Mouse (Mus musculus): Measurements from ENCODE around the gene Phospho1. TPM values are rescaled to one million over a fixed set of nuclear protein-coding genes. Genes with fewer than 3 reads are reported as not detected.

Phospho1 gene
- polyA plus RNA-seq, 1 experiment = not detected

- Histone ChIP-seq H3K4me1 (ENCODE audit: control insufficient read depth, insufficient read depth, low read length) (peaks cover 30% of the 10 kb centered on the region), H3K27ac (ENCODE audit: insufficient read depth, low read depth, low read length) (no peak overlapping the region), H3K4me3 (ENCODE audit: insufficient read depth, low read depth, low read length) (no peak overlapping the region)
- TF ChIP-seq POLR2A (IDR thresholded peaks at IDR 0.05; ENCODE audit: insufficient read depth, low read depth, low read length) (no peak), CTCF (IDR thresholded peaks at IDR 0.05; ENCODE audit: insufficient read depth, low read depth, low read length) (no peak)
- 19% methylated on average over 22 of the region's 22 CpGs for WGBS
Measured at GRCm38 (mm10) chr11:95834143-95834667, 9.9 kb downstream of the Phospho1 start.

- TF ChIP-seq CTCF (IDR thresholded peaks at IDR 0.05; ENCODE audit: insufficient read depth, low read depth, low read length) = no peak
- TF ChIP-seq POLR2A (IDR thresholded peaks at IDR 0.05; ENCODE audit: insufficient read depth, low read depth, low read length) = no peak
- WGBS = 51% methylated on average over 15 of the region's 15 CpGs
- Histone ChIP-seq H3K4me3 (ENCODE audit: insufficient read depth, low read depth, low read length) (no peak overlapping the region), H3K4me1 (ENCODE audit: control insufficient read depth, insufficient read depth, low read length) (peaks cover 30% of the 10 kb centered on the region), H3K27ac (ENCODE audit: insufficient read depth, low read depth, low read length) (no peak overlapping the region)
Measured at GRCm38 (mm10) chr11:95834742-95835710, 10.7 kb downstream of the Phospho1 start.

GRCm38 (mm10) chr11:95835832-95836231 lies 11.5 kb downstream of the Phospho1 start:
- Histone ChIP-seq H3K4me1 (ENCODE audit: control insufficient read depth, insufficient read depth, low read length) (peaks cover 22% of the 10 kb centered on the region), H3K4me3 (ENCODE audit: insufficient read depth, low read depth, low read length) (no peak overlapping the region), H3K27ac (ENCODE audit: insufficient read depth, low read depth, low read length) (no peak overlapping the region)
- 58% methylated on average over 6 of the region's 6 CpGs for WGBS
- no peak for TF ChIP-seq POLR2A (IDR thresholded peaks at IDR 0.05; ENCODE audit: insufficient read depth, low read depth, low read length)
- TF ChIP-seq CTCF (IDR thresholded peaks at IDR 0.05; ENCODE audit: insufficient read depth, low read depth, low read length) = no peak

GRCm38 (mm10) chr11:95836433-95836832 lies 12.1 kb downstream of the Phospho1 start:
- 64% methylated on average over 6 of the region's 6 CpGs for WGBS
- TF ChIP-seq CTCF (IDR thresholded peaks at IDR 0.05; ENCODE audit: insufficient read depth, low read depth, low read length) (no peak), POLR2A (IDR thresholded peaks at IDR 0.05; ENCODE audit: insufficient read depth, low read depth, low read length) (no peak)
- Histone ChIP-seq H3K27ac (ENCODE audit: insufficient read depth, low read depth, low read length) (no peak overlapping the region), H3K4me3 (ENCODE audit: insufficient read depth, low read depth, low read length) (no peak overlapping the region), H3K4me1 (ENCODE audit: control insufficient read depth, insufficient read depth, low read length) (peaks cover 22% of the 10 kb centered on the region)

GRCm38 (mm10) chr11:95837059-95837458 lies 12.8 kb downstream of the Phospho1 start, which contains the start of gene Gngt2:
TSS of gene Gngt2 (plus strand) at chr11:95837216.
- 0 out of 2 replicates have a peak, but pooled peaks have one; percentile 1 for TF ChIP-seq CTCF (IDR thresholded peaks at IDR 0.05; ENCODE audit: insufficient read depth, low read depth, low read length)
- no peak for TF ChIP-seq POLR2A (IDR thresholded peaks at IDR 0.05; ENCODE audit: insufficient read depth, low read depth, low read length)
- WGBS = 60% methylated on average over 10 of the region's 10 CpGs
- no peak within 1 kb of the TSS for H3K27ac ChIP-seq (ENCODE audit: insufficient read depth, low read depth, low read length)
- H3K4me1 ChIP-seq (ENCODE audit: control insufficient read depth, insufficient read depth, low read length) = peaks cover 25% of the 10 kb centered on the region
- no peak within 1 kb of the TSS for H3K4me3 ChIP-seq (ENCODE audit: insufficient read depth, low read depth, low read length)

GRCm38 (mm10) chr11:95838598-95838997 lies 14.3 kb downstream of the Phospho1 start:
- WGBS = 76% methylated on average over 4 of the region's 4 CpGs
- peaks cover 34% of the 10 kb centered on the region for H3K4me1 ChIP-seq (ENCODE audit: control insufficient read depth, insufficient read depth, low read length)

GRCm38 (mm10) chr11:95838999-95839868 lies 14.9 kb downstream of the Phospho1 start:
- no peak overlapping the region for H3K4me3 ChIP-seq (ENCODE audit: insufficient read depth, low read depth, low read length)
- 85% methylated on average over 8 of the region's 8 CpGs for WGBS
- TF ChIP-seq CTCF (IDR thresholded peaks at IDR 0.05; ENCODE audit: insufficient read depth, low read depth, low read length) (no peak), POLR2A (IDR thresholded peaks at IDR 0.05; ENCODE audit: insufficient read depth, low read depth, low read length) (no peak)
- H3K4me1 ChIP-seq (ENCODE audit: control insufficient read depth, insufficient read depth, low read length) = peaks cover 29% of the 10 kb centered on the region
- no peak overlapping the region for H3K27ac ChIP-seq (ENCODE audit: insufficient read depth, low read depth, low read length)

More at GRCm38 (mm10) chr11:95838598-95838997, 14.3 kb downstream of the Phospho1 start:
- Histone ChIP-seq H3K4me3 (ENCODE audit: insufficient read depth, low read depth, low read length) (no peak overlapping the region), H3K27ac (ENCODE audit: insufficient read depth, low read depth, low read length) (no peak overlapping the region)
- TF ChIP-seq CTCF (IDR thresholded peaks at IDR 0.05; ENCODE audit: insufficient read depth, low read depth, low read length) (no peak), POLR2A (IDR thresholded peaks at IDR 0.05; ENCODE audit: insufficient read depth, low read depth, low read length) (no peak)

- TF ChIP-seq CTCF (IDR thresholded peaks at IDR 0.05; ENCODE audit: insufficient read depth, low read depth, low read length) = no peak
- TF ChIP-seq POLR2A (IDR thresholded peaks at IDR 0.05; ENCODE audit: insufficient read depth, low read depth, low read length) = no peak
- H3K27ac ChIP-seq (ENCODE audit: insufficient read depth, low read depth, low read length) = no peak overlapping the region
- peaks cover 23% of the 10 kb centered on the region for H3K4me1 ChIP-seq (ENCODE audit: control insufficient read depth, insufficient read depth, low read length)
- 79% methylated on average over 5 of the region's 5 CpGs for WGBS
- peak overlapping the region; percentile 25 for H3K4me3 ChIP-seq (ENCODE audit: insufficient read depth, low read depth, low read length)
Measured at GRCm38 (mm10) chr11:95840694-95841497, 16.6 kb downstream of the Phospho1 start.

Data from olfactory bulb, adult 2 months (tissue).